Mouse (Mus musculus): ENCODE data around the gene Smtnl1. TPM values are rescaled to one million over a fixed set of nuclear protein-coding genes. Genes with fewer than 3 reads are reported as not detected.

Gene Smtnl1
- polyA plus RNA-seq, 1 experiment = 0.04 TPM

DNA sequence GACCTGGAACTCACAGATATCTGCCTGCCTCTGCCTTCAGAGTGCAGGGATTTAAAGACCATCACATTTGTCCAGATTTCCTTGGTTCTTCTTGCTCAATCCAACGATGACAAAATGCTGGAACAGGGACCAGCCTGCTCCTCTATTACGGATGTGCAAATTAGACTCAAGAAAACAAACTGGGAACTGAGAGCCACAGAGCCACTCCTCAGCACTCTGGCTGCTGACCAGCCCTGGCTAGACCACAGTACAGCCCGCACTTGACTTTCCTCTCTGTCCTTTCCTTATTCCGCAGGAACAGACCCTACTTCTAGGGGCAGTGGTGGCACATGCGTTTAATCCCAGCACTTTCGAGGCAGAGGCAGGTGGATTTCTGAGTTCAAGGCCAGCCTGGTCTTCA, 52.0 kb downstream of the Smtnl1 start:
- Histone ChIP-seq H3K4me1 (ENCODE audit: control insufficient read depth, insufficient read depth, insufficient read length) (no peaks in the 10 kb centered on the region), H3K27ac (ENCODE audit: insufficient read depth, low read length) (no peak overlapping the region), H3K4me3 (ENCODE audit: extremely low read depth, insufficient read depth, insufficient read length) (no peak overlapping the region), H3K27me3 (ENCODE audit: control insufficient read depth, insufficient read depth, low read length) (no peaks in the 10 kb centered on the region), H3K36me3 (ENCODE audit: control insufficient read depth, insufficient read depth, low read length) (no peaks in the 10 kb centered on the region)
- WGBS = 79% methylated on average over 6 of the region's 6 CpGs
- DNase-seq (ENCODE audit: low read depth in 1 of 2, low spot score in 2 of 2) = no peak
- TF ChIP-seq CTCF (IDR thresholded peaks at IDR 0.05; ENCODE audit: extremely low read depth, insufficient read depth, insufficient read length, insufficient replicate concordance) (no peak), POLR2A (IDR thresholded peaks at IDR 0.05; ENCODE audit: low read depth, low read length) (no peak)

DNA sequence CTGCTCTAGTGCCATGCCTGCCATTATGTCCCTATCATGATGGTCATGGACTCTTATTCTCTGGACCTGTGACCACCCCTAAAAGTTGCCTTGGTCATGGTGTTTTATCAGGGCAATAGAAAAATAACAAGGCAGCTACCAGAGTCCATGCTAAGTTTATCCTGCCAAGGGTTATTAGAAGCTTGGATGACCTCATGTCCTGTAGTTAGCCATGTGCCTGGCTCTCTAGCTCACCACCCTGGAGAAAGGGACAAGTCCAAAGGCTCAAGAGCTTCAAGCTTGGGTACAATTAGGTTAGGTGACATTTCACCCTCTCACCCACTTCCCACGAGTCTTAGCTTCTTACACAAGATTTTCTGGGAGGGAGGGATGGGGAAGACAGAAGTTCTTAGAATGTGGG, 59.6 kb downstream of the Smtnl1 start:
- no peak overlapping the region for H3K27ac ChIP-seq (ENCODE audit: insufficient read depth, low read length)
- 45% methylated on average over 1 of the region's 1 CpGs for WGBS

DNA sequence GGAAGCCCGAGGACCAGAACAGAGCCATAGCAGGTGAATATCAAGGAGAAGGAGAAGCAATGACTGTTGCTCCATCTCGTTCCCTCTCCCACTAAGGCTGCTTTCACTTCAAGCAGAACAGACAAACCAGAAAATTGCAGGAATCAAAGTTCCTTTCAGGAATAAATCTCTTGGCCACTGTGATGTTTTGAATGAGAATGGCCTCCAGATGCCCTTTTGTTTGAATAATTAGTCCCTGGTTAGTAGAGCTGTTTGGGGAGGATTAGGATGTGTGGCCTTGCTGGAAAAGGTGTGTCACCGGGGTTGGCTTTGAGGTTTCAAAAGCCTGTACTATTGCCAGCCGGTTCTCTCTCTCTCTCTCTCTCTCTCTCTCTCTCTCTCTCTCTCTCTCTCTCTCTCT, 60.2 kb downstream of the Smtnl1 start:
- TF ChIP-seq CTCF (IDR thresholded peaks at IDR 0.05; ENCODE audit: extremely low read depth, insufficient read depth, insufficient read length, insufficient replicate concordance) = no peak
- TF ChIP-seq POLR2A (IDR thresholded peaks at IDR 0.05; ENCODE audit: low read depth, low read length) = no peak
- Histone ChIP-seq H3K4me3 (ENCODE audit: extremely low read depth, insufficient read depth, insufficient read length) (no peak overlapping the region), H3K27me3 (ENCODE audit: control insufficient read depth, insufficient read depth, low read length) (no peaks in the 10 kb centered on the region), H3K27ac (ENCODE audit: insufficient read depth, low read length) (no peak overlapping the region), H3K4me1 (ENCODE audit: control insufficient read depth, insufficient read depth, insufficient read length) (no peaks in the 10 kb centered on the region), H3K36me3 (ENCODE audit: control insufficient read depth, insufficient read depth, low read length) (no peaks in the 10 kb centered on the region)
- DNase-seq (ENCODE audit: low read depth in 1 of 2, low spot score in 2 of 2) = no peak
- 69% methylated on average over 4 of the region's 4 CpGs for WGBS

More for the DNA sequence above, 59.6 kb downstream of the Smtnl1 start:
- Histone ChIP-seq H3K4me1 (ENCODE audit: control insufficient read depth, insufficient read depth, insufficient read length) (no peaks in the 10 kb centered on the region), H3K27me3 (ENCODE audit: control insufficient read depth, insufficient read depth, low read length) (no peaks in the 10 kb centered on the region), H3K36me3 (ENCODE audit: control insufficient read depth, insufficient read depth, low read length) (no peaks in the 10 kb centered on the region), H3K4me3 (ENCODE audit: extremely low read depth, insufficient read depth, insufficient read length) (no peak overlapping the region)
- no peak for DNase-seq (ENCODE audit: low read depth in 1 of 2, low spot score in 2 of 2)
- TF ChIP-seq POLR2A (IDR thresholded peaks at IDR 0.05; ENCODE audit: low read depth, low read length) (no peak), CTCF (IDR thresholded peaks at IDR 0.05; ENCODE audit: extremely low read depth, insufficient read depth, insufficient read length, insufficient replicate concordance) (no peak)

DNA sequence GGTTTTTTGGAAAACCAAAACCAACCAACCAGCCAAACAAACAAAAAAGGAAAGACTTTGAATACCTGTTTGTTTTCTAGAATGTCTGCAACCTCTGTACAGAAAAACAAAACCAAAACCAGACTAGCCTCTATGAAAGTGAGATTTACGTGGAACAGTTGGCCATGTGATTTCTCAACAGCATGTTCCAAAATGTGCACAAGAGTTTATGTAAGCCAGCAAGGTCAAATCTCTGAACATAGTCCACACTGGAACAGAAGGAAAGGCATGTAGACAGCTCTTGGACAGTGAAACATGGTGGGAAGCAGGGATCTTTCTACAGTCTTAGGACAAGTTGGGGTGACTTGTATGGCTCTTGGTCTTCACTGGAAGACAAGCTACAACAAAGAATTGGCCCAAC, 60.6 kb downstream of the Smtnl1 start:
- H3K4me1 ChIP-seq (ENCODE audit: control insufficient read depth, insufficient read depth, insufficient read length) = no peaks in the 10 kb centered on the region
- 80% methylated on average over 1 of the region's 1 CpGs for WGBS
- no peak for DNase-seq (ENCODE audit: low read depth in 1 of 2, low spot score in 2 of 2)
- H3K27me3 ChIP-seq (ENCODE audit: control insufficient read depth, insufficient read depth, low read length) = no peaks in the 10 kb centered on the region
- no peak overlapping the region for H3K4me3 ChIP-seq (ENCODE audit: extremely low read depth, insufficient read depth, insufficient read length)
- no peak overlapping the region for H3K27ac ChIP-seq (ENCODE audit: insufficient read depth, low read length)
- no peaks in the 10 kb centered on the region for H3K36me3 ChIP-seq (ENCODE audit: control insufficient read depth, insufficient read depth, low read length)
- TF ChIP-seq POLR2A (IDR thresholded peaks at IDR 0.05; ENCODE audit: low read depth, low read length) (no peak), CTCF (IDR thresholded peaks at IDR 0.05; ENCODE audit: extremely low read depth, insufficient read depth, insufficient read length, insufficient replicate concordance) (no peak)

DNA sequence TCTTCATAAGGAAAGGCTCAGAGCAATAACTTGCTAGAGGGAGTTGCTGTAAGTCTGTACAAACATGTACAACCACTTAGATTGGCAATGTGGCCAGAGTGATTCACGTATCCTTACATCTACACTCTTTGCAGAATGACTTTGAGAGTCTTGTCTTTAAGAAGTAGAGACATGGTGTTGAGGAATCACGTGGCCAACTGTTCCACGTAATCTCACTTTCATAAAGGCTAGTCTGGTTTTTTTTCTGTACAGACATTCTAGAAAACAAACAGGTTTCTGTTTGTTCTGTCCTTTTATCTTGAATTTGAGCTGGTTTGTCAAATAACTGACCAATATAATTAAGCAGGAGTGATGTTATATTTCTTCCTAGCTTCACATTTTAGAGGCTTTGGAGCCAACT, 61.1 kb downstream of the Smtnl1 start:
- H3K4me1 ChIP-seq (ENCODE audit: control insufficient read depth, insufficient read depth, insufficient read length) = no peaks in the 10 kb centered on the region
- TF ChIP-seq CTCF (IDR thresholded peaks at IDR 0.05; ENCODE audit: extremely low read depth, insufficient read depth, insufficient read length, insufficient replicate concordance) (no peak), POLR2A (IDR thresholded peaks at IDR 0.05; ENCODE audit: low read depth, low read length) (no peak)
- H3K27ac ChIP-seq (ENCODE audit: insufficient read depth, low read length) = no peak overlapping the region
- no peaks in the 10 kb centered on the region for H3K36me3 ChIP-seq (ENCODE audit: control insufficient read depth, insufficient read depth, low read length)
- H3K4me3 ChIP-seq (ENCODE audit: extremely low read depth, insufficient read depth, insufficient read length) = no peak overlapping the region
- no peak for DNase-seq (ENCODE audit: low read depth in 1 of 2, low spot score in 2 of 2)
- 73% methylated on average over 3 of the region's 3 CpGs for WGBS
- no peaks in the 10 kb centered on the region for H3K27me3 ChIP-seq (ENCODE audit: control insufficient read depth, insufficient read depth, low read length)

Other genes with a start within 250 kb of the Smtnl1 start
- 12.3 and 14.7 TPM in 2 replicates for gene Ctnnd1, start 171.9 kb downstream of the Smtnl1 start, polyA plus RNA-seq (2012; rRNA removed)
- not detected in 2 replicates for gene Btbd18, start 163.6 kb downstream of the Smtnl1 start, polyA plus RNA-seq (2012; rRNA removed)
- gene Selenoh, start 151.9 kb downstream of the Smtnl1 start, polyA plus RNA-seq (2012; rRNA removed) = 52.6 and 76.8 TPM in 2 replicates
- gene Gm28635, start 144.6 kb downstream of the Smtnl1 start, polyA plus RNA-seq (2012; rRNA removed) = not detected in 2 replicates
- gene Med19, start 144.2 kb downstream of the Smtnl1 start, polyA plus RNA-seq (2012; rRNA removed) = 4.9 and 5.0 TPM in 2 replicates
- gene Tmx2, start 143.5 kb downstream of the Smtnl1 start, polyA plus RNA-seq (2012; rRNA removed) = 25.3 and 32.3 TPM in 2 replicates
- 24.2 and 27.1 TPM in 2 replicates for gene Zdhhc5, start 107.5 kb downstream of the Smtnl1 start, polyA plus RNA-seq (2012; rRNA removed)
- gene Clp1, start 95.3 kb downstream of the Smtnl1 start, polyA plus RNA-seq (2012; rRNA removed) = 12.8 and 13.3 TPM in 2 replicates
- gene Ypel4, start 88.6 kb downstream of the Smtnl1 start, polyA plus RNA-seq (2012; rRNA removed) = 28.2 and 42.6 TPM in 2 replicates
- 0.28 and 0.32 TPM in 2 replicates for gene Gm19426, start 79.0 kb downstream of the Smtnl1 start, polyA plus RNA-seq (2012; rRNA removed)
- 135 and 186 TPM in 2 replicates for gene Serping1, start 47.2 kb downstream of the Smtnl1 start, polyA plus RNA-seq (2012; rRNA removed)
- gene Ube2l6, start 23.8 kb downstream of the Smtnl1 start, polyA plus RNA-seq (2012; rRNA removed) = 125 and 250 TPM in 2 replicates
- 19.0 and 24.4 TPM in 2 replicates for gene Timm10, start 4.3 kb upstream of the Smtnl1 start, polyA plus RNA-seq (2012; rRNA removed)
- 59.6 and 70.0 TPM in 2 replicates for gene Slc43a1, start 16.2 kb upstream of the Smtnl1 start, polyA plus RNA-seq (2012; rRNA removed)
- 3.0 and 7.3 TPM in 2 replicates for gene Rtn4rl2, start 64.1 kb upstream of the Smtnl1 start, polyA plus RNA-seq (2012; rRNA removed)
- 45.3 and 51.1 TPM in 2 replicates for gene Slc43a3, start 113.9 kb upstream of the Smtnl1 start, polyA plus RNA-seq (2012; rRNA removed)
- gene Prg2, start 157.8 kb upstream of the Smtnl1 start, polyA plus RNA-seq (2012; rRNA removed) = 14.5 and 42.2 TPM in 2 replicates
- gene Prg3, start 165.6 kb upstream of the Smtnl1 start, polyA plus RNA-seq (2012; rRNA removed) = 3.7 and 5.0 TPM in 2 replicates
- gene Ssrp1, start 214.6 kb upstream of the Smtnl1 start, polyA plus RNA-seq (2012; rRNA removed) = 105 and 129 TPM in 2 replicates
- gene P2rx3, start 214.8 kb upstream of the Smtnl1 start, polyA plus RNA-seq (2012; rRNA removed) = 0.20 and 0.28 TPM in 2 replicates
- 20.3 and 25.0 TPM in 2 replicates for gene Tnks1bp1, start 225.4 kb upstream of the Smtnl1 start, polyA plus RNA-seq (2012; rRNA removed)

All from spleen, adult 2 months (tissue).